Mouse (Mus musculus): ENCODE data around the gene Asb8.

DNA sequence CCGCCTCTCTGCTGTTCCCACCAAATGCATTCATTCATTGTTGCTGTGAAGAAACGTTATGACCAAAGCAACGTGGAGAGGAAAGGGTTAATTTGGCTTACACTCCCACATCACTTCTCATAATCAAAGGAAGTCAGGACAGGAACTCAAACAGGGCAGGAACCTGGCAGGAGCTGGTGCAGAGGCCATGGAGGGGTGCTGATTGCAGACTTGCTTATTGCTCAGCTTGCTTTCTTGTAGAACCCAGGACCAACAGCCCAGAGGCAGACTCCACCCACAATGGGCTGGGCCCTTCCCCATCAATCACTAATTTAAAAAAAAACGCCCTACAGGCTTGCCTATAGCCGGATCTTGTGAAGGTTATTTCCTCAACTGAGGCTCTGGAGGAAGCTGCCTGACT lies 48.7 kb upstream of the Asb8 start:
- no peak for TF ChIP-seq CTCF (IDR thresholded peaks at IDR 0.05; ENCODE audit: borderline replicate concordance, extremely low read depth, insufficient read depth, insufficient read length)
- no peak for TF ChIP-seq POLR2A (IDR thresholded peaks at IDR 0.05; ENCODE audit: borderline replicate concordance, extremely low read depth, insufficient read depth, insufficient read length, poor library complexity, severe bottlenecking)

All from brain, embryonic 14.5 days (tissue).